Mouse (Mus musculus) intestine, embryonic 16.5 days (tissue): ENCODE measurements around the gene Spryd4. TPM values are rescaled to one million over a fixed set of nuclear protein-coding genes. Genes with fewer than 3 reads are reported as not detected.
A peak's percentile ranks its signal among the peaks of the same experiment; 100 is the strongest.
"Not testable (repeated sequence)": the region's sequence is repeated elsewhere in the genome, so short reads cannot be mapped to it uniquely, and the experiment has no call there.

Experiments
- ATAC-seq: fragments of 200-750 bp; cut with Nextera tagmentation; 2 replicates; pipeline ENCODE4 v1.8.0; 2017; ENCODE audit warnings: moderate TSS enrichment, moderate library complexity
- H3K27ac ChIP-seq: fragments of 300-500 bp; sonication (generic); 2 replicates; pipeline ENCODE4 v1.5.1; 2014; ENCODE audit warnings: mild to moderate bottlenecking, low read length
- H3K27me3 ChIP-seq: fragments of 300-500 bp; sonication (generic); replicated peaks from 2 replicates; pipeline ENCODE4 v1.6.1; 2014; ENCODE audit warnings: low read length, control low read depth, mixed read lengths; ENCODE audit not compliant: control insufficient read depth, insufficient read depth
- H3K36me3 ChIP-seq: fragments of 300-500 bp; sonication (generic); 2 replicates; pipeline ENCODE4 v1.6.1; 2014; ENCODE audit warnings: low read length, control low read depth; ENCODE audit not compliant: control insufficient read depth, insufficient read depth
- H3K4me1 ChIP-seq: fragments of 300-500 bp; sonication (generic); 2 replicates; pipeline ENCODE4 v1.6.1; 2014; ENCODE audit warnings: low read length, control low read depth, mixed read lengths; ENCODE audit not compliant: control insufficient read depth, insufficient read depth
- H3K4me2 ChIP-seq: fragments of 300-500 bp; sonication (generic); 2 replicates; pipeline ENCODE4 v1.6.1; 2014; ENCODE audit warnings: low read depth, low read length, control low read depth
- H3K4me3 ChIP-seq: fragments of 300-500 bp; sonication (generic); 2 replicates; pipeline ENCODE4 v1.5.1; 2014; ENCODE audit warnings: mild to moderate bottlenecking, low read length
- H3K9ac ChIP-seq: fragments of 300-500 bp; sonication (generic); 2 replicates; pipeline ENCODE4 v1.6.1; 2014; ENCODE audit warnings: low read depth, low read length
- H3K9me3 ChIP-seq: fragments of 300-500 bp; sonication (generic); 2 replicates; pipeline ENCODE4 v1.6.1; 2016; ENCODE audit warnings: low read length, control low read depth; ENCODE audit not compliant: control insufficient read depth
- WGBS: fragments of 180-500 bp; shearing (Covaris S2); extraction: QIAGEN DNeasy Blood & Tissue Kit; methylation state at CpG from one replicate; pipeline ENCODE4 v1.1.7; 2014; 5-methylcytosine and 5-hydroxymethylcytosine counted together
- polyA plus RNA-seq: library from polyadenylated mRNA; unstranded; fragments of >200 nt; fragmentation: Nextera tagmentation; extraction: Ambion mirVana; gene quantifications from 2 replicates; pipeline ENCODE4 v1.2.1, GENCODE M21; 2015

Gene Spryd4
- polyA plus RNA-seq, result 36.1 and 40.1 TPM in 2 replicates

DNA sequence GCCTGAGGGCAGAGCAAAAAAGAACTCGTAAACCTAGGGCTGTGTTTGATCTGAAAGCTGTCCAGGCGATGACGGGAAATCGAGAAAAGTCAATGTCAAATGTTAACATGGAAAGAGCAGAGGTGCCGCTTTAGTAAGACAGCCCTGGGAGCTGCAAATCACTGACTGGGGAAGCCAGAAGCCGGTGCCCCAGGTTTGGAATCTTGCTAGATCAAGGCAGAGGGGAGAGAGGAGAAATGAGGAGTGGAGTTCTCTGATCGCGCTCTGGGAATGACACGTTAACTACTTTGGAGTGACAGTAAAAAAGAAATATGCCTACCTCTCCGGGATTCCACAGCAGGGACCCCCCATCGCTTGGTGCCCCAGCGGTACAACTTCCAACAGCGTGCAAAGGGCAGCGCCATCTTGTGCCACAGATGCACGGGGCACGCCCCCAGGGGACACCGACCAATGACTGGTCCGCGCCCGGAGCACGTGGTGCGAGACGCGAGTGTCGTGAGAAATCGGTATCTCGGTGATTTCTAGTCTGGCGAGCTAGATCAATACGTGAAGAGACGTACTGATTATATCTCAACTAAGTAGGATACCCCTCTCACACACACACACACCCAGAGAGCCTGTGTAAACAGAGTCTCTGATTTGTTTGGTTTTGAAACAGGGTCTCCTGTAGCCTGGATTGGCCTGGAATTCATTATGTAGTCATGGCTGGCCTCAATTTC is at the start of gene Spryd4:
Spryd4 (minus strand) TSS at position 418 of the 719 bp plus-strand sequence.
- under 1% methylated on average over 30 of the region's 30 CpGs for WGBS
- peak within 1 kb of the TSS; percentile 89 for H3K4me2 ChIP-seq
- H3K9me3 ChIP-seq, result no peaks in the 10 kb centered on the region
- H3K4me3 ChIP-seq, result peak within 1 kb of the TSS; percentile 58
- no peaks in the 10 kb centered on the region for H3K27me3 ChIP-seq
- no peak within 1 kb of the TSS for H3K27ac ChIP-seq
- H3K36me3 ChIP-seq, result no peaks in the 10 kb centered on the region; the same call in 1 of the 2 replicates
- ATAC-seq, result peak; percentile 95
- peaks cover 11% of the 10 kb centered on the region; the same call in 1 of the 2 replicates for H3K4me1 ChIP-seq
- peak within 1 kb of the TSS; percentile 70 for H3K9ac ChIP-seq

DNA sequence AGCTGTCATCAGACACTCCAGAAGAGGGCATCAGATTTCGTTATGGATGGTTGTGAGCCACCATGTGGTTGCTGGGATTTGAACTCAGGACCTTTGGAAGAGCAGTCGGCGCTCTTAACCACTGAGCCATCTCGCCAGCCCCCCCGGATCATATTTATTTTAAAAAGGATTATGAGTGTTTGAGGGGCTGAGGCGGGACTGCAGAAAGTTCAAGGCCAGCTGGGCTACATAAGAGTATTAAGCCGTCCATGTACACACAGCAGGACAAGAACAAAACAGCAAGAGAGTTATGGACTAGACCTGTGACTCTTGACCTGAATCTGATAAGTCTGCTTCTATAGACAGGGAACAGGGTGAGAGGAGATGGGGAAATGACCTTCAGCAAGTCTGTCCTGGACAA is 48.8 kb upstream of the Spryd4 start:
- H3K9ac ChIP-seq, H3K4me3 ChIP-seq, H3K27me3 ChIP-seq, H3K36me3 ChIP-seq, H3K9me3 ChIP-seq, ATAC-seq, H3K4me2 ChIP-seq, H3K4me1 ChIP-seq, H3K27ac ChIP-seq: not testable (repeated sequence)
- WGBS, result 78% methylated on average over 7 of the region's 7 CpGs

DNA sequence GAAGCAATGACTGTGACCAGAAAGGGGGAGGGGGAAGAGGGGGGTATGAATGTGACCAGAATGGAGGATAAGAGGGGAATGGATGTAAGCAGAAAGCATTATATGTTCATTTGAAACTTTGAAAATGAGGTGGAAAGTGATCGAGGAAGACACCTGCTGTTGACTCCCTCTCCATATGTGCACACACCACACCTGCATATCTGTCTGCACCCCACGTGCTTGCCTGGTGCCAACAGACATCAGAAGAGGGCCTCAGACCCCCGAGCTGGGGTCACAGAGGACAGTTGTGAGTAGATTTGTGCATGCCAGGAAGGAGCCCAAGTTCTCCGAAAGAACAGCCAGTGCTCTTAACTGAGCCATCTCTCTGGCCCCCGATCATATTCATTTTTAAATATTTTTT is 48.3 kb upstream of the Spryd4 start:
- Histone ChIP-seq H3K27ac (no peak overlapping the region), H3K36me3 (no peaks in the 10 kb centered on the region), H3K4me1 (no peaks in the 10 kb centered on the region), H3K27me3 (no peaks in the 10 kb centered on the region), H3K9ac (no peak overlapping the region), H3K4me2 (no peak overlapping the region), H3K9me3 (no peaks in the 10 kb centered on the region), H3K4me3 (no peak overlapping the region)
- WGBS, result 85% methylated on average over 5 of the region's 5 CpGs
- no peak for ATAC-seq

DNA sequence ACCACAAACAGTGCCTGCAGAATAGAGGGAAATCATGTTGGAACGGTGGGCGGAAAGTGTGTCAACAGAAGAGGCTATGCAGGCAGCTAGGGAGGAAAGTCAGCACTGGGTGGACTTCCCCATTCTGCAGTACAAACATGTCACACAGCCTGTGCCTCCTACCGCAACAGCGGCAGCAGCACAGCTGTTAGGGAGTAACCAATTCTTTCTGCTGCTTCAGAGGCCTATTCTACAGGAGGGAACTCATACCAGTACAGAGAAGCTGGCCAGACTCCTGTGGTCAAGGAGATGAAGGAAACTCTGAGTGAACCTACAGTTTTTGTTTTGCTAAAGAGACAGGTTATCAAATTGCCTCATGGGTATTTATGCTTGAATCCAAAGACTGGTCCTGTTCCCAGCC is 47.3 kb upstream of the Spryd4 start:
- Histone ChIP-seq H3K9ac (no peak overlapping the region), H3K36me3 (no peaks in the 10 kb centered on the region), H3K9me3 (no peaks in the 10 kb centered on the region), H3K27me3 (no peaks in the 10 kb centered on the region), H3K4me2 (no peak overlapping the region), H3K4me1 (no peaks in the 10 kb centered on the region), H3K27ac (no peak overlapping the region), H3K4me3 (no peak overlapping the region)
- no peak for ATAC-seq
- 73% methylated on average over 4 of the region's 4 CpGs for WGBS

GRCm38 (mm10) chr10:128256328-128256727 is 44.7 kb upstream of the Spryd4 start:
- 84% methylated on average over 8 of the region's 8 CpGs for WGBS
- ATAC-seq, result no peak

GRCm38 (mm10) chr10:128255925-128256324 is 44.3 kb upstream of the Spryd4 start:
- Histone ChIP-seq H3K4me2 (no peak overlapping the region), H3K27ac (no peak overlapping the region), H3K27me3 (no peaks in the 10 kb centered on the region), H3K9me3 (no peaks in the 10 kb centered on the region), H3K4me1 (no peaks in the 10 kb centered on the region), H3K9ac (no peak overlapping the region), H3K36me3 (no peaks in the 10 kb centered on the region), H3K4me3 (no peak overlapping the region)
- WGBS, result 84% methylated on average over 8 of the region's 8 CpGs
- ATAC-seq, result no peak

More at GRCm38 (mm10) chr10:128256328-128256727, 44.7 kb upstream of the Spryd4 start:
- Histone ChIP-seq H3K9ac (no peak overlapping the region), H3K4me2 (no peak overlapping the region), H3K4me1 (no peaks in the 10 kb centered on the region), H3K27ac (no peak overlapping the region), H3K4me3 (no peak overlapping the region), H3K9me3 (no peaks in the 10 kb centered on the region), H3K27me3 (no peaks in the 10 kb centered on the region), H3K36me3 (no peaks in the 10 kb centered on the region)

DNA sequence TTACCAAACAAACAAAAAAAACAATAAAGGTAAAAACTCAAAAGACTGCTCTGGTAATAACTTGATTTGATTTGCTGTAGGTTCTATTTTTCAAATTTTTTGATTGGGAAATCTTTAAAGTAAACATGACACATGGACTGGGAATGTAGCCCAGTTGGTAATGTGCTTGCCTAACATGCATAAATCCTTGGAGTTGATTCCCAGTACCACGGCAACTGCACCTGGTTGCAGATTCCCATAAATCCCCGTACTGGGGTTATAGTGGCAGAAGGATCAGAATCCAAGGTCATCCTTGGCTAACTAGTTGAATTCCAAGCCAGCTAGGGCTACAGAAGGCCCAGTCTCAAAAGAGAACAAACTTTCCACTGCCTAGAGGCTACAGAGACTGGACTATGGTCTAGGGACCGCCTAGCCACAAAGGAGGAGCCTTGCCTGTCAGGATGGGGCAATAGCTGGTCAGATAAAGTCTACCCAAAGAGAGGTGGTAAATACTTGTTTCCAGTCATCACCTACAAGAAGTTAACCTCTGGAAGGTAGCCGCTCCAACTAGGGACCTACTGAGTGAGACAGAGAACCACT is 42.2 kb upstream of the Spryd4 start, which contains the start of gene Apon:
Apon (plus strand) TSS at position 420 of the 579 bp plus-strand sequence.
- H3K27ac ChIP-seq, result no peak within 1 kb of the TSS
- no peak within 1 kb of the TSS for H3K9ac ChIP-seq
- H3K4me3 ChIP-seq, result no peak within 1 kb of the TSS
- 0 out of 2 replicates have a peak, but pooled peaks have one; percentile 46 for ATAC-seq
- peaks cover 3% of the 10 kb centered on the region; the same call in 1 of the 2 replicates for H3K36me3 ChIP-seq
- no peak within 1 kb of the TSS for H3K4me2 ChIP-seq
- no peaks in the 10 kb centered on the region for H3K27me3 ChIP-seq
- H3K9me3 ChIP-seq, result no peaks in the 10 kb centered on the region
- WGBS, result 79% methylated on average over 4 of the region's 4 CpGs
- H3K4me1 ChIP-seq, result no peaks in the 10 kb centered on the region

GRCm38 (mm10) chr10:128250565-128250964 is 39.0 kb upstream of the Spryd4 start:
- peaks cover 6% of the 10 kb centered on the region; the same call in 1 of the 2 replicates for H3K36me3 ChIP-seq
- no peak overlapping the region for H3K9ac ChIP-seq
- no peak overlapping the region for H3K4me3 ChIP-seq
- no peak overlapping the region for H3K4me2 ChIP-seq
- H3K4me1 ChIP-seq, result no peaks in the 10 kb centered on the region
- ATAC-seq, result no peak
- H3K27ac ChIP-seq, result no peak overlapping the region
- 90% methylated on average over 13 of the region's 13 CpGs for WGBS
- H3K27me3 ChIP-seq, result no peaks in the 10 kb centered on the region
- no peaks in the 10 kb centered on the region for H3K9me3 ChIP-seq

GRCm38 (mm10) chr10:128247020-128247732 is 35.6 kb upstream of the Spryd4 start:
- ATAC-seq, result 0 out of 2 replicates have a peak, but pooled peaks have one; percentile 56
- Histone ChIP-seq H3K4me3 (no peak overlapping the region), H3K4me1 (no peaks in the 10 kb centered on the region), H3K27me3 (no peaks in the 10 kb centered on the region), H3K27ac (peak overlapping the region; percentile 58; the same call in 1 of the 2 replicates), H3K9me3 (no peaks in the 10 kb centered on the region), H3K4me2 (no peak overlapping the region), H3K9ac (no peak overlapping the region), H3K36me3 (peaks cover 6% of the 10 kb centered on the region; the same call in 1 of the 2 replicates)
- WGBS, result 85% methylated on average over 17 of the region's 17 CpGs
